Mouse (Mus musculus) heart, adult 2 months (tissue): ENCODE measurements around the gene Arhgef19.

Source experiments
- CTCF ChIP-seq: fragments of 200-600 bp; IDR thresholded peaks from 2 replicates; pipeline ENCODE4 v1.8.1; 2022; ENCODE audit warnings: antibody characterized with exemption, mild to moderate bottlenecking, moderate library complexity
- EP300 ChIP-seq: fragments of 200-500 bp; IDR thresholded peaks from 2 replicates; pipeline ENCODE4 v1.6.1; 2011; ENCODE audit warnings: low read depth, low read length, control low read depth; ENCODE audit not compliant: insufficient read depth
- POLR2A ChIP-seq: fragments of 200-500 bp; IDR thresholded peaks from 2 replicates; pipeline ENCODE4 v1.6.1; 2011; ENCODE audit warnings: mild to moderate bottlenecking, low read depth, low read length, control low read depth; ENCODE audit not compliant: insufficient read depth

DNA sequence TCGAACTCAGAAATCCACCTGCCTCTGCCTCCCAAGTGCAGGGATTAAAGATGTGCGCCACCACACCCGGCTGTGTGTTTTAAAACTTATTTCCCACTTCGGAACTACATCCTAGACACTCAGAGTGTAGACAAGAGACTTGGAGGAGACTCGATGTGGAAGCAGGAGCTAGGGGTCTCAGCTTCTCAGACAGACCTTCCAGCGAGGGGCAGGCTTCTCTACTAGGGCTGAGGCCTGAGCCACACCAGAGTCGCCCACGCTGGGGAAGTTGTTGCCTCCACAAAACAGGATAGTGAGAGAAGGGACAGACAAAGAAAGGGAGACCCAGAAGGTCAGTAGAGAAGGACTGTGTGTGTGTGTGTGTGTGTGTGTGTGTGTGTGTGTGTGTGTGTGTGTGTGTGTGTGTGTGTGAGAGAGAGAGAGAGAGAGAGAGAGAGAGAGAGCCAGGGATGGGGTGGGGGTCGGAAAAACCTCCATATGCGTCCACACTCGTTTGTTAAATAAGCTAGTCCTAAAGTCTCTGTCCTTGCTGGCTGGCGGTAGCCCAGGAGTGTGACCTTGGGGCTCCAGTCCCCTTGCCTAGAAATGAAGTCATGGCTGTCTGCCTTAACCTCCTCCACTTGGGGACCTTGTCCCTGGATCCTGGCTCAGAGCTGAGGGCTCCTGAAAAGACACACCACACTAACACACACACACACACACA, 44.0 kb downstream of the Arhgef19 start:
- TF ChIP-seq CTCF (no peak), POLR2A (no peak), EP300 (no peak)
